Mouse (Mus musculus): ENCODE results near the gene Selenop.
"Not testable (repeated sequence)": the region's sequence is repeated elsewhere in the genome, so short reads cannot be mapped to it uniquely, and the experiment has no call there.

Selenop gene

DNA sequence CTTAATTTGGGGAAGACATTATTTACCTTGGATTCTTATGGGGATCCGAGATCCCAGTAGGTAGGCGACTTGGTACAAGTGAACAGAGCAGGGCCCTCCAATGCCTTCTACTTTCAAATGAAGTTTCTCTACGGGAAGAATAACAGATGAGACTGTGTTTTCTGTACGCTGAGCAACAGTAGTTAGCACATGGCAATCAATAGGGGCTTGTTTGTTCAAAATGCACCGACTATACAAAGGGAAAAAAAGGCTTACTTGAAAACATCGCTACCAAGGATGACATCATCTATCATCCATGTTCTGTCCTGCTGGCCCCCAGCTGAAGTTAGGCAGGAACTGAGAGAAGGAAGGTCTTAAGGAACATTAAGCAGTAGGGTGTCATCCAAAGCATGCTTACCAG, at the start of gene Selenop:
TSS of gene Selenop (plus strand) at position 301 of the 400 bp plus-strand sequence.
- DNase-seq: no peak

DNA sequence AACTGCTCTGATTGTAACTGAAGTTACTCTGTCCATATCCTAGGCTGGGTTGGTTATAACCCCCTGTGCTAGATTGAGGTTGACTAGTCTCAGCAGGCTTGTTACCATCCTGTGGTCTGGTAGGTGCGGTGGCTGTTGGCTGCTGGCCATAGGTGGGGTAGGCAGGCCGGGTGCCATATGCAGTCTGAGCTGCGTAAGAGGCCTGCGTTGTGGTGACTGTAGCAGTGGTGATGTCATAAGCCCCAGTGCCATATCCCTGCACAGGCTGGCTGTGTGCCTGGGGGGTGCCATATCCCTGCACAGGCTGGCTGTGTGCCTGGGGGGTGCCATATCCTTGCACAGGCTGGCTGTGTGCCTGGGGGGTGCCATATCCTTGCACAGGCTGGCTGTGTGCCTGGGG, 49.7 kb upstream of the Selenop start:
- DNase-seq: not testable (repeated sequence)

DNA sequence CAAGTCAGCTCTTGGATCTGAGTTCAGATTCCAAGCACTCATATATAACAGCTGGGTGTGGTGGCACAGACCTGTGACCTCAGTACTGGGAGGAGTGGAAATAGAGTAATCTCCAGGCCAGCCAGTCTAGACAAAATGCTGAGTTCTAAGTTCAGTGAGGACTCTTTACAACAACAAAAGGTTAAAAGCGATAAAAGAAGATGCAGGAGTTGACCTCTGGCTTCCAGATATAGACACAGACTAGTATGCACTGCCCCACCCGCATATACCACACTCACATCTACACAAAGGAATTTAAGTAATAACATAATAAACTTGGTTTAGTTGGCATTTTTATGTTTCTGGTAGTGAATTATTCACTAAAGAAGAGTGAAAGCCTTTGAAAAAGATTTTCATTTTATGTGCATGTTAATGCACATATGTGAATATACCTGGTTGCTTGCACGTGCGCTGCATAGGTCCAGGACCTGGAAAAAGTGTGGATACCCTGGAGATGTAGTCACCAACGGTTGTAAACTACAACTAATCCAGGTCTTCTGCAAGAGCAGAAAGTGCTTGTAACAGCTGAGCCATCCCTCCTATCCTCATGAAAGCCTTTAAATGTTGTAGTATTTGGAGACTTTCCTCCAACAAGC, 45.4 kb upstream of the Selenop start:
- no peak for DNase-seq

DNA sequence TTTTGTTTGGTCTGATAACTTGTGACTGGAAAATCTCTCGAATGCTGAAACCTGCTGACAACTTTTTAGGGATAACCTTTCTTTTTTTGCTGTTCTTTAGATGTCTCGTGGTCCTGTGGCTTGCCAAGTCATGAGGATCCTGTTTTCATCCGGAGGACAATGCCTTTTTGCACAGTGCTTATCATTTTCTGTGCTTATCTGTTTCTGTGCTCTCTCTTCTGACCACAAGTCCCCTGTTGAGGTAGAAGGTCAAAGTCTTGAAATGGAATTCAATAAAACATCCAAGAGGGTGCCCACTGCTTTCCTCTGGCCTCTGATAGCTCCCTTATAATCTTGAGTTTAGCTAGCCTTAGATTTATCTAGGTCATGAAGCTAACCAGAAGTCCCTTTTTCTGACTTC, 41.8 kb upstream of the Selenop start:
- DNase-seq: no peak

DNA sequence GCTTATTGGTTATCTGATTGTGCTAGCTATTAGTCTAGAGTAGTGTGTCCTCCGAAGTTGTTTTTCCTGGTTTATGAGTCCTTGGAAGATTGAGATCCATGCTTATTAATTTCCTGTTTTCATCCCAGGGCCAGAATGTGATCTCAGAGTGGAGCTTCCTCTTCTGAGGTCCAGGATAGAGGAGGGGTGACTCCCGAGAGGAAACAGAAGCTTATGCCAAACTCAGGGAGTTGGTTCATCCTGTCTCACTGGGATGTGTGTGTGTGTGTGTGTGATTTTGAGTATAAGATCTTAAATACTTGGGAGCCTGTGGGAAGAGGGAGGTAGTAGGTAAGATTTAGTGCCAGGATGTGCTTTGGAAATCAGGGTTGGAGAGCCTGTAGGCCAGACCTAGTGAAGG, 40.2 kb upstream of the Selenop start:
- DNase-seq: peak; percentile 42 to 78

DNA sequence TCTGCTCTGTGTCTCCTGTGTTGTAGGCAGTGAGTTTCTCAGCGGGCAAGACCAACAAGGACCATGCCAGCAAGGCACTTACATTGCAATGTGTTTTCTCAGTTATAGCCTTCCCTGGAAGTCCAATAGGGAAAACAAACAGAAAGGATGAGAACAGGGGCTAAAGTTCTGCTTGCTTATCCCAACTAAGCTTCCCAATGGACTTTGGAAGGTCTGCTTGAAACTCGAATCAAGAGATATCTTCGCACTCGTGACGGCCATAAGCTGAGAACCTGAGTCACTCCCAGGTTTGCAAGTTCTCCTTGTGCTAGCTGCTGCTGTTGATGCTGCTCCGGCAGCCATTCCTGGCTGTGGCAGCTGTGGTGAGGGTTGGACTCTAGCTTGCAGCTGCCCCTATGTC, 39.4 kb upstream of the Selenop start:
- DNase-seq: no peak

DNA sequence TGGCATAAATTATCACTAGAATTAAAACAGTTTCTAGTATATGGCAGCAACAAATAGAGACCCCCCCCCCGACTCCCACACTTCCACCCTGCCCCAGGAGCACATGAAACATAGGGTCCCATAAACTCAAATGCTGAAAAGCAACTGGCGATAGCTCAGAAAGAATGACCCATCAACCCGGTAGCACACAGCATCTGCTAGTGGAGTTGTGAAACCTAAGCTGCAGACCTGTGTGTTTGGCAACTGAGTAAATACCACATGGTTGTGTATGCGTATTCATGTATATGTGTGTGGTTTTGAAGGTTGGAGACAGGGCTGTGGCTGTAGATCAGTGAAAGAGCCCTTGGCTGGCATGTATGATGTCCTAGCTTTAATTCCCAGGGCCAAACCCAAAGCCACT, 37.3 kb upstream of the Selenop start:
- DNase-seq: no peak

DNA sequence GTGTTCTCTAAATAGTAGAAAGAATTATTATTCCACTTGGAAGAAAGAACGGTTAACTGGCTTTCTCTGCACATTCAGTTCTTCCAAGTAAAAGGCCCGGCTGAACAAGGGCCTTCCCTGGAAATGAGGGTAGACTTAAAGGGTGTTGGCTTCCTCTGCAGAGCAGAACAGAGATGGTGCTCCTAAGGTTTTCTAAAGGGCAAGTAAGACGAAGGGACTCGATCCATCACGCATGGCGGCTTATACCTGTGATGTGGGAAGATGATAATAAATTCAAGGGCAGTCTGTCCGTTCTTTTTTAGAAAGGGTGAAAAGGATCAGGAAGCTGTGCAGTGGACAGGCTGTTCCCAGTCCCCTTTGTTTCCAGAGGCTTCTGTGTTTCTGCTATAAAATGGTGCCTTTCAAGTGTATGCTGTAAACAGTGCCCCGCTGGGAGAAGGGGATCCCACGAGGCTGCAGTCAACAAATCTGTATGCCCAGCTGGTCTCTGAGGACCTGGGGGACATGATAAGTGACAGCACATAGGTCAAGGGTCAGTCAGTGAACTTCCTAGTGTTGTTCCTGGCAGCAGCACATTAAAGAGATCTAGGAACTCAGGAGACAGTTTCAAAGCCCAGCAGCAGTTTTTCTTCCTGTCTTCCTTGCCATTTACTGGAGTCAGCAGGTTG, 36.0 kb upstream of the Selenop start:
- DNase-seq: peak; percentile 43 to 79

DNA sequence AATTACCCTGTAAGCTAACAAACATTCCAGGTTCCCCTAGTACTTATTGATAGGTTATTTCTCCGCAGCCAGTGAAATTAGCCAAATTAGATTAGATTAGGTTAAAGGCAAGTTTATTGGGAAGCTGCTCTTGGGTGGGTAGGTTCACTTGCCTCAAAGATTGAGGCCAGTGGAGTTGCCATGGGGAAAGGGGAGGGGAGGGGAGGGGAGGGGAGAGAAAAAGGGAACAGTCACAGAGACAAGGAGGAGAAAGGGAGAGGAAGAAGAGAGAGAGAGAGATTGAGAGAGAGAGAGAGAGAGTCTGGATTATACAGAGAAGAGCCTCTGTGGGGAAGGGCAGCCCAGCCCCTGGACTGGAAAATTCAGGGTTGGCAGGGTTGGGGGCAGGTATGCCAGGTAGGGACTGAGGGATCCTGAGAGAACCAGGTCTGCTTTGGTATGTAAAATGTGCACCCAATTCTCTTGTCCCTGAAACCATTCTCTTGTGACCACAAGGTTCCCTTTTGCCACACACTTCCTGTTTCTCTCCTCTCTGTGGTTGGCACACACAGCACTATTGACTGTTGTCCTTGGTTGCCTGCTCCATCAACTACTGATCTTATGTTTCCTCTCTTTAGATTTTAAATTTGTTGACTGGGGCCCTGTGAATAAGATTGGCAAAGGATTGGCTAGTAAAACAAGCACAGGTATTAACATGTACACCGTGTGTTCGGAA, 34.4 kb upstream of the Selenop start:
- DNase-seq: no peak

DNA sequence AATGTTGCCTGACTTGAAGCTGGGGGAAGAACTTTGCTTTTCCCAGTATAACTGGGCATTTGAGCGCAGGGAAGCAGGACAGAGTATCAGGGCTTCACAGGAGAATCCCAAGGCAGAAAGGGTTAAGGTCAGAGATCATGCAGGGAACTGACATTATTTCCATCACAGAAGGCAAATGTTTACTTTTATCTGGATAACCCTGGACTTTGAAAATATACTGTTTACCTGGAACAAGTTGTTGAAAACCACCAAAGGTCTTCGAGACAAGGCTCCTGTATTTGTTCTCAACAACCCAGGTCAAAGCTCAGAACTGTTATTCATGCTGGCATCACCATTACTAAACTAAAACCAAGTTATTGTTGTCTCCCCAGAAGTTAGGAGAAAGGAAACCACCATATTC, 32.0 kb upstream of the Selenop start:
- DNase-seq: no peak

DNA sequence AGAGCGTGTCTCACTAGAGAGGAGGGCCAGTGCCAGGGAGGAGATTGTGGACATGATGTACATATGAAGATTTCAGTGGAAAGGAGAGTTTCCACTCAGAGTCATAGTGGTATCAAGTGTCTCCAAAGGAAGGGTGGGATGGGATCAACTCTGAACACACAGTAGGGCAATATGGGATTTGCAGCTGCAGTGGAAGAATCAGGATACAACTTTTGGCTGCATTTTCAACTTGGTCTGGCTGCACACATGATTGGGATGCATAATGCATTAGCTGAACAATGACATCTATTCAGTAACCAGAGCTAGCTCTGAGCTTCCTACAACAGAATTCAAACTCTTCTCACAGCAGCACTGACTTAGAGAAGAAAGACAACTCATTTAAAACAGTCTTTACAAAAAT, 30.4 kb upstream of the Selenop start:
- no peak for DNase-seq

DNA sequence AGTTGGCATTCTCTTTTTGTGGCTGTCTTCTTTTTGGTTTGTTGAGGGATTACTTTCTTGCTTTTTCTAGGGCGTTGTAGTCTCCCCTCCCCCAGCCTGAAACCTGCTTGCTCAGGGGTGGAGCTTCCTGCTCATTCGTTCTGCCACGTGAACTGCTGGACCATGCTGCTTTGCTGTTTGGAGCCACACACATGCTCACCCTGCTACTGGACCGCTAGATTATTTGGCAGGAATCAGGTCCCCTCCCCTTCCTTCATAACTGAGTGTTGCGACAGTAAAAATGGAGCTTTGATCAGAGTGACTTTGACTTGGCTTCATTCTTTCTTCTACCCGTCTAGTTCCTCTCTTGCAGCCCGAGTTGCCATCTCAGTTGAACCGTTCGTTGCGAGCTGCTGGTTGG, 23.3 kb upstream of the Selenop start:
- not testable (repeated sequence) for DNase-seq

DNA sequence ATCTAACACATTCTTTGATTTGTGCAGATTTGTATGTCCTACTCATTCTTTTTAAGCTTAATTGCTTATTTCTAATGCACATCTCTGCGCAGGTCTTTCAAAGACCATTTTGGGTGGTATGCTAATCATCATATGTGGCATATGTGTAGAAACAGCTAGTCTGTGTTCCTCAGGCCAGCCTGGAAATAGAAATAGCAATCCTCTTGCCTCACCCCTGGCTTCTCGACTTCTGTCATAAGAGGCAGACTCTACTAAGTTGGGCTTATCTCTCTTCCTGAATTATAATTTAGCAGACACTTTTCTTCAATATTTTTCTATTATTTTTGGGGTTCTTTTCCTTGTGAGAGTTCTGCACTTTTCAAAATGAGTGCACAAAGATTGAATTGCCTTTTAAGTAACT, 17.7 kb upstream of the Selenop start:
- DNase-seq: no peak

DNA sequence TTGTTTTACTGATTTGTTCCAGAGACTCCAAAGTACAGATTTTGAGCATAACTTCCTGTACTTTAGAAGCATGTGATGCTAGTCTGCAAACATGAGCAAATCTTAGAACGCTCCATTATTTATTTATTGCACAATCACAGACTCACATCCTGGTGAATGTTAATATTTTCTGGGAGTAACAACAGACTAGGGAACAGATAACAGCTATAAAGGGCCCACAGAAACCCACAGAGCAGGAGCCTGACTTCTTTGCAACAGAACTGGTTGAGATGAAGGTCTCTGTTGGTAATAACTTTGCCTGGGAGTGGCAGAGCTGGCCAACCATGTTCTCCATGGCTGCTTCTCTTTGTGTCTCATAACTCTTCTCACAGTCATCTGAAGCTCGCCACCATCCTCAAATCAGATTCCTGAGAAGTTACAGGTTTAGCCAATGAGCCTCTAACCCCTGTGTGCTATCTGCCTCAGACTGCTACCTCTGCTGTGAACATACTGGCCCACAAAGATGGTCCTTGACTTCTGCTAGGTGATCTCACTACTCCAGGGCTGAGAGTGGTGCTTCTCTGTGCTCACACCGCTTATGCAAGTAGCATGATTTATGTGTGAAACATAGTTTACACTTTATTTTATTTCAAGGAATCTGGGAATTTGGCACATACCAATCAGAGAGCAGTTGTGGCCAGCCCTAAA, 17.2 kb upstream of the Selenop start:
- DNase-seq: peak in 1 of 2 experiments; percentile 42

DNA sequence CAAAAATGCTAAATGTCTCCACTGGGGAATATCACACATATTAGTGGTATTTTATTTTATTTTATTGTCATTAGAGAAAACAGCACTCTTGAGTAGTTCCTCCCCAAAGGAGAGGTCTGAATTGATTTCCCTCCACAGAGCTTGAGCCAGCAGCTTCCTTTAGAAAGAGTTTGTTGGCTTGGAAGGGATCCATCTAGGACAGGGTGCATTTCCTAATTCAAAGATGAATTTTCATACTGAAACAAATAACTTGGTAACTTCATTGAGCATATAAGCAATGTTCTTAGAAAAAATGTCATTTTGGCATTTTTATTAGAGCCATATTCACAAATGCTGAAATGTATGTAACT, 16.7 kb upstream of the Selenop start:
- DNase-seq: no peak

DNA sequence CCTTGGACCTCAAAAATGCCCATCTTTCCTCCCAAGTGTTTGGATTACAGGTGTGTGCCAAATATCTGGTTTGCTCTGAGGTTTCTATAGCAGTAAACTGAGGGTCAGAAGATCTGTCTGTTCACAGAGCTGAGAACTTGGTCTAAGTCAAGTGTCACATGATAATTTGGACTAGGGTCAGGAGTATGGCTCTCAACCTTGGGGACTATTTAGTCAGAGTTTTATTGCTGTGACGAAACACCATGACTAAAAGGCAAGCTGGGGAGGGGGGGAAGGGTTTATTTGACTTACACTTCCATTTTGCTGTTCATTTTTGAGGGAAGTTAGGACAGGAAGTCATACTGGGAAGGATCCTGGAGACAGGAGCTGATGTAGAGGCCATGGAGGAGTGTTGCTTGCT, 9.3 kb upstream of the Selenop start:
- no peak for DNase-seq

DNA sequence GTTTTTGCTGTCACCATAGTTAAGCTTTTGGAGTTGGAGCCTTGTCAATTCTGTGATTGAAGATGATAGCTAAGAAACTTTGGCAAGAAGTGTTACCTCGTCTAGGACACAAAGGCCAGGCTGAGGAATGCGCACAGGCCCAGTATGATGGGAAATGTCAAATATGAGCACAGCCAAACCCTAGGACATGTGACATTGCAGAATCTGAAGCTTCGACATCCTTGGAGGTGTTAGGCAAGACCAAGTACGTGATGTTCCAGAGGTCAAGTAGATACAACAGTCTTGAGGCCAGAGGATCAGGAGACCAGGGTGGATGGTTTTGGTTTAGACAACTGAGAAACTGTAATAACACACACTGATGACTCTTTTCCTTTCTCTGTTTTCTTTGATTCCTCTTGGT, 8.0 kb upstream of the Selenop start:
- no peak for DNase-seq

DNA sequence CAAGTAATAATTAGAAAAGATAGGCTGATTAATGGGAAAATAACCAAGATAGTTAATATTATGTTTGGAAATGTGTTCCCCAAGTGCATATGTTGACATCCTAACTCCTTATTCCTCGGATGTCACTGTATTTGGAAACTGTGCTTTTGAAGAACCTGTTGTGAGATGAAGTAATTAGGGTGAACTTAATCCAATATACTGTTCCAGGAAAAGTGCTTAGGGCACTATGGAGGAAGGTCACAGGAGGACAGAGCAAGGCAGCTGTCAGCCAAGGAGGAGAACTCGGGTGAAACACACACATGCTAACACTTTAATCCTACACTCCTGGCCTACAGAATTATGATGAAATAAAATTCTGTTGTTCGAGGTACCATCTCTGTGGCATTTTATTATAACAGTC, 5.5 kb upstream of the Selenop start:
- DNase-seq: no peak

DNA sequence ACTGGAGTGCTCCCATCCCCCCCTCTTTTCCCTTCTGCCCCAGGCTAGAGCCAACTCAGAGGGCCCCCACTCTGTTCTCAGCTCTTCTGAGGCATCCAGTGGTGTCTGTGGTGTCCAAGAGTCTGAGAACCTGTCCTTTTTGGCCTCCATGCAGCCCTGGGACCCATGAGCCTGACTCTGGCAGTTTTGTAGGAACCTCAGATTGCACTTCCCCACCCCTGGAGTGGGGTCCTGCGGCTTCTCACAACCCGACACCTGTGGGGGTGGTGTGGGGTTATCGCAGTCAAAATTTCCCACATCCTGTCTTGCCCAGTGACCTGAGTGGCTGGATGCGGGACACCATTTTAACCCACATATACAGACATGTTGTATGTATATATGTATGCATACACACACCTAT, 4.1 kb upstream of the Selenop start:
- DNase-seq: no peak

DNA sequence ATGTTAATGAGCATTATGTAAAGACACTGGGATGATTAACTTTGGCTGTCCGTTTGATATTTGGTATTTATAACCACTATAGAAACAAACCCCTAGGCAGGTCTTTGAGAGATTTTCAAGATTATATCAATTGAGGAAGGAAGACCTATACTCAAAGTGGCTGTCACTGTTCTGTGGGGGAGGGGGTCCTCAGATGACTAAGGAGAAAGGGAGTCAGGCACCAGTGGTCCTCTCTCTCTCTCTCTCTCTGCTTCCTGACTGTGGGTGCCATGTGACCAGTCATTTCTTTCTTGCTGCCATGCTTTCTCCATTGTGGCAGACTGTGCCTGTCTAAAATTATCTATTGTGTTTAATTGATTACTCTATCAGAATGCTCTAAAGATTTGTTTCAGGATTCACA, 3.5 kb upstream of the Selenop start:
- DNase-seq: no peak

DNA sequence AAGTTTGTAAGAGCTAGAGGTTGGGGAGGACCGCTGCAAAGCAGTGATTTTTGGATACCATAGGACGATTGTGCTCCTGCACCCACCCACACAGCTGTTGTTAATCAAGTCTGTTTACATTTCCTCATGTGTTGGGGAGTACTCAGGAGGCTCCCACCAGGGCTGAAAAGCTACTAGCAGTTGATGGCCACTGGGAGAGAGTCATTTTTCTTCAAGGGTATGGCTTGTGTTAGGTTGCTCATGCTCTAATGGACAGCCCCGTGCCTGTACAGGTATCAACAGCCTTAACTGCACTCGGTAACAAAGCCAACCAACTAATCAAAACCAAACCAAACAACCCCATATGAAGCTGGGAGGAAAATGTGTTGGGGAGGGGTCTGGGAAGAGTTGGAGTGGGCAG, 1.1 kb downstream of the Selenop start:
- DNase-seq: no peak

DNA sequence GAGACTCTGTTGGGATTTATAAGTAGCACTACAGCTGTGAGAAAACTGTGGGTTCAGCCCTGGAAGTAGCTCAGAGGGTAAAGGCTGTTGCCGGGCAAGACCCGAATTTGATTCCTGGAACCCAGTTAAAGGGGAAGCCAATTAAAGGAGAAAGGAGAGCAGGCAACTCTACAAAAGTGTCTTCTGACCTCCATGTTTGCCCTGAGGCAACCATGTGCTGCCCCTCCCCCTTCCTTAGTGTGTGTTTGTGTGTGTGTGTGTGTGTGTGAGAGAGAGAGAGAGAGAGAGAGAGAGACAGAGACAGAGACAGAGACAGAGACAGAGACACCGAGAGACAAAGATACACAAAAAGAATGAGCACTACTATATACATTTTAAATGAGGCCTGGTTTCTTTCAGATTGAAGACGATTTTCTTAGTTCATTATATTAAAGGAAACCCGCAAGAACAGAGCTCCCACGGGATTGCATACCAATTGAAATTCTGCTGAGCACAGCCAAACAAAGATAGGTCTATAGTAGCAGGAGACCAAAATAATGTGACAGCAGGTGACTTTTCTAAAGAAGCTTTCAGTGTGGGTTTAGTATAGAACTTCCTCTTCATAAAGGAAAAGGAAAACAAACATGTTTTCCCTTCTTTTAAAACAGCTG, 1.8 kb downstream of the Selenop start:
- peak; percentile 40 to 70 for DNase-seq

DNA sequence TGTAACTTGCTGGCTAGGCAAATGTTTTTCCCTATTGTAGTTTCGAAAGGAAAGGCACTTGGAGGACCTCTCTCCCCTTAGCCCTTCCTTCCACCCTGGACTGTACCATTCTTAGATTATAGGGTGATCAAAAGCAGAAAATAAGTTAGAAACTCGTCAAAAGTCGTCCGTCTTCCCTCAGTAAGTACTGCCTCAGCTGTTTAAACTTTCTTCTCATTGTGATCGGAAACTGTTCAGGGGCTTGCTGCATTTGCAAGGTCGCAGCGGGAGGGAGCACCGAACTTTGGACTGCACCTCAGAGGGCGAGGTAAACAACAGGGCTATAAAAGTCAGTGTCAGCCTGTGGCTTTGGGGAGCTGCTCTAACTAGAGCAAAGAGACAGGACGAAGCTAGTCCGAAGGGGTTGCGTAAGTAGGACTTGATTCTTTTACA, 2.3 kb downstream of the Selenop start:
- peak; percentile 90 to 93 for DNase-seq

Data from kidney, postnatal 36 days (tissue).